Comparison of ENCODE assay signal across 8 mouse cellular contexts in genomic region chr8:26891881-26892280, GRCm38 (mm10).
A peak's percentile ranks its signal among the peaks of the same experiment; 100 is the strongest.
DNase-seq lines count a peak whose midpoint lies in the region; ATAC-seq and TF ChIP-seq lines count a peak whose summit lies in the region.

No protein-coding gene starts in this region.

- peak; percentile 59 for DNase-seq in adrenal gland, adult 2 months
- DNase-seq in adrenal gland, postnatal 4 days (ENCODE audit: low spot score in 2 of 2) = no peak
- peak; percentile 81 for DNase-seq in adrenal gland, postnatal 14 days
- peak; percentile 79 for DNase-seq in gastrocnemius, postnatal 14 days
- DNase-seq in layer of hippocampus, adult 11-12 months (ENCODE audit: low spot score) = no peak
- no peak for DNase-seq in natural killer cell, adult 2 months (ENCODE audit: low spot score in 2 of 2)
- DNase-seq in left cerebral cortex, postnatal 14 days (ENCODE audit: low spot score in 2 of 2) = no peak

- no peaks in the 10 kb centered on the region for H3K36me3 ChIP-seq in intestine, postnatal 0 days (ENCODE audit: control insufficient read depth, insufficient read depth)

- H3K4me3 ChIP-seq in intestine, postnatal 0 days (ENCODE audit: low read depth, low read length) = no peak overlapping the region

- H3K9me3 ChIP-seq in intestine, postnatal 0 days (ENCODE audit: control insufficient read depth) = no peaks in the 10 kb centered on the region

- H3K27ac ChIP-seq in intestine, postnatal 0 days (ENCODE audit: low read depth, low read length) = no peak overlapping the region

- intact Hi-C loops in gastrocnemius, postnatal 14 days (cut with DNase I; ENCODE audit: low total_unique reads) = loop anchor here (10.0 kb wide), 1 partner anchor 73 kb away; no protein-coding TSS in a partner anchor
- intact Hi-C loops in left cerebral cortex, postnatal 14 days (cut with DNase I) = no loop called here

- no peak for TF ChIP-seq CTCF in intestine, postnatal 0 days (IDR thresholded peaks at IDR 0.05; ENCODE audit: low read depth)

- 0 out of 2 replicates have a peak, but pooled peaks have one; percentile 13 for ATAC-seq in intestine, postnatal 0 days

- WGBS in intestine, postnatal 0 days = 53% methylated on average over 11 of the region's 11 CpGs

- H3K9ac ChIP-seq in intestine, postnatal 0 days (ENCODE audit: low read depth, low read length) = no peak overlapping the region

- no peak overlapping the region for H3K4me2 ChIP-seq in intestine, postnatal 0 days (replicated peaks; ENCODE audit: low read depth)

- H3K27me3 ChIP-seq in intestine, postnatal 0 days (replicated peaks; ENCODE audit: control insufficient read depth, insufficient read depth, low read length) = no peaks in the 10 kb centered on the region

- H3K4me1 ChIP-seq in intestine, postnatal 0 days (replicated peaks; ENCODE audit: control insufficient read depth, insufficient read depth, low read length) = no peaks in the 10 kb centered on the region; the same call in 1 of the 2 replicates

Comparison
In these comparisons a context has a peak if more than half of its experiments do, and no peak if none do; other contexts are left out.
1. DNase-seq: peak in adrenal gland, adult 2 months (single experiment), adrenal gland, postnatal 14 days (single experiment) and gastrocnemius, postnatal 14 days (single experiment); none in adrenal gland, postnatal 4 days (0 of 2), layer of hippocampus, adult 11-12 months (single experiment), natural killer cell, adult 2 months (0 of 2) and left cerebral cortex, postnatal 14 days (0 of 2).